Mouse (Mus musculus) forebrain, embryonic 16.5 days (tissue): ENCODE measurements around the gene Mindy3. TPM values are rescaled to one million over a fixed set of nuclear protein-coding genes. Genes with fewer than 3 reads are reported as not detected.
A peak's percentile ranks its signal among the peaks of the same experiment; 100 is the strongest.

Experiments used
- ATAC-seq: fragments of 200-750 bp; cut with Nextera tagmentation; 2 replicates; pipeline ENCODE4 v1.8.0; 2017; ENCODE audit warnings: mild to moderate bottlenecking, moderate library complexity
- H3K27ac ChIP-seq: fragments of 300-500 bp; sonication (generic); 2 replicates; pipeline ENCODE4 v1.5.1; 2014; ENCODE audit warnings: low read length, control low read depth
- H3K27me3 ChIP-seq: fragments of 300-500 bp; sonication (generic); replicated peaks from 2 replicates; pipeline ENCODE4 v1.6.1; 2014; ENCODE audit warnings: low read length; ENCODE audit not compliant: control insufficient read depth, insufficient read depth
- H3K36me3 ChIP-seq: fragments of 300-500 bp; sonication (generic); 2 replicates; pipeline ENCODE4 v1.6.1; 2014; ENCODE audit not compliant: control insufficient read depth, insufficient read depth
- H3K4me1 ChIP-seq: fragments of 300-500 bp; sonication (generic); replicated peaks from 2 replicates; pipeline ENCODE4 v1.6.1; 2014; ENCODE audit warnings: low read length; ENCODE audit not compliant: control insufficient read depth, insufficient read depth
- H3K4me2 ChIP-seq: fragments of 300-500 bp; sonication (generic); 2 replicates; pipeline ENCODE4 v1.6.1; 2014; ENCODE audit warnings: mild to moderate bottlenecking, low read length, control low read depth
- H3K4me3 ChIP-seq: fragments of 300-500 bp; sonication (generic); replicated peaks from 2 replicates; pipeline ENCODE4 v1.5.1; 2014; ENCODE audit warnings: mild to moderate bottlenecking, low read length, control low read depth
- H3K9ac ChIP-seq: fragments of 300-500 bp; sonication (generic); replicated peaks from 2 replicates; pipeline ENCODE4 v1.6.1; 2014; ENCODE audit warnings: low read depth, low read length, control low read depth
- H3K9me3 ChIP-seq: fragments of 300-500 bp; sonication (generic); 2 replicates; pipeline ENCODE4 v1.6.1; 2016; ENCODE audit warnings: low read length; ENCODE audit not compliant: control insufficient read depth
- WGBS: fragments of 180-500 bp; shearing (Covaris S2); extraction: QIAGEN DNeasy Blood & Tissue Kit; methylation state at CpG from one replicate; pipeline ENCODE4 v1.1.7; 2014; 5-methylcytosine and 5-hydroxymethylcytosine counted together
- polyA plus RNA-seq: library from polyadenylated mRNA; unstranded; fragments of >200 nt; fragmentation: Nextera tagmentation; extraction: Ambion mirVana; gene quantifications from 2 replicates; pipeline ENCODE4 v1.2.1, GENCODE M21; 2015

The Mindy3 gene
- polyA plus RNA-seq, 1 experiment from 2014 or later, result 40.5 TPM

DNA sequence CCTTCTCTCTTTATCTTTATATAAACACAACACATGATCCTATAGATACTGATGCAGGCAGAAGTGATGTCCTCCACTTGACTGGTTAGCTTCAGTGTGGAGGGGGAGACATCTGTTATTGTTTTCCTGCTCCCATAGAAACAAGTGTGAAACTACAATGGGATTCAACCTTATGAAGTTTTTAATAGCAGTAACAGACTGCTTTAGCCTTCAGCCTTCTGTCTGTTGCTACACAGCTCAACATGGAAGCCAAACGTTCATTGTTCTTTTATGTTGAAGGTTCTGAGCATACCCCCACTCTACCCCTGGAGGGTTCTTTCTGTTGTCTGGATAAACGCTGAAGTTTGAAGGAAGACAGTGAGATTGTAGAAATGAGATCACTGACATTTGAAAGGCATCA is 87.3 kb downstream of the Mindy3 start:
- no peak overlapping the region for H3K4me2 ChIP-seq
- H3K27ac ChIP-seq, result no peak overlapping the region
- peak; percentile 16; the same call in 1 of the 2 replicates for ATAC-seq
- H3K27me3 ChIP-seq, result no peaks in the 10 kb centered on the region
- no peaks in the 10 kb centered on the region for H3K36me3 ChIP-seq
- no peak overlapping the region for H3K4me3 ChIP-seq
- H3K9ac ChIP-seq, result no peak overlapping the region
- WGBS, result 58% methylated on average over 2 of the region's 2 CpGs
- no peaks in the 10 kb centered on the region for H3K9me3 ChIP-seq
- H3K4me1 ChIP-seq, result peaks cover 20% of the 10 kb centered on the region

DNA sequence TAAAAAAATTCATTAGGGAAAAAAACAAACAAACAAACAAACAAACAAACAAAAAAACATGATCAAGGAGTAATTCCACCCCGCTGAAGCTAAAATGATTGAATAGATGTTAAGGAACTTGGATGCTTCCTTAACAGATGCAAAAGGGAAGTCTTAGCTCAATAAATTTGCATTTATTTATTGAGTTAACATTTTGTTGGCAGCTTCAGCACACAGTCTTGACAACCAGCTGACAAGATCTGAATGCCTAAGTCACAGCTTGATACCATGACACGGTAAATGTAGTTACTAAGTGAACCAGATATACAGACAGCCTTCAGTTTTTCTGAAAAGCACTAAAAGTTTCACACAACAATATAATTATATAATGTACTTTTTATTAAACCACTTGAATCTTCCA is 89.7 kb downstream of the Mindy3 start:
- no peak overlapping the region for H3K4me2 ChIP-seq
- ATAC-seq, result peak; percentile 84
- peaks cover 20% of the 10 kb centered on the region for H3K4me1 ChIP-seq
- no peak overlapping the region for H3K27ac ChIP-seq
- no peak overlapping the region for H3K4me3 ChIP-seq
- no peak overlapping the region for H3K9ac ChIP-seq
- WGBS, result 16% methylated on average over 2 of the region's 2 CpGs
- H3K27me3 ChIP-seq, result no peaks in the 10 kb centered on the region
- H3K9me3 ChIP-seq, result 0 out of 2 replicates have a peak, but pooled peaks cover 2% of the 10 kb centered on the region
- H3K36me3 ChIP-seq, result no peaks in the 10 kb centered on the region

DNA sequence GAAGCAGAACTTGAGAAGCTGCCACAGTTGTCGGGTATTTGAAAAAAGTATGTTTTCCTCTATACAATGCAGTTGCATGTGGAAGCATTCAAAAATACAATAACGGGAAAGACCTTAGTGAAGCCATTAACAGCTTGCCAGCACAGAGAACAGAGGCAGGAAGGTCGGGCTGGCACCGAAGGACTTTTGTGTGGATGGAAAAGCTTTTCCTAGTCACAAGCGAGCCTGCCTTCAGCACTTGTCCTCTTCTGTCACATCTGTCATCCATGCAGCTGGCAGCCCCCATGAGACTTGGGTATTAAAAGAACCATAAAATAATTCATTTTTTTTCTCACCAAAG is 90.2 kb downstream of the Mindy3 start:
- no peak for ATAC-seq
- H3K4me3 ChIP-seq, result no peak overlapping the region
- no peaks in the 10 kb centered on the region for H3K36me3 ChIP-seq
- 0 out of 2 replicates have a peak, but pooled peaks cover 2% of the 10 kb centered on the region for H3K9me3 ChIP-seq
- no peak overlapping the region for H3K27ac ChIP-seq
- peak overlapping the region; percentile 11; the same call in 1 of the 2 replicates for H3K4me2 ChIP-seq
- peaks cover 20% of the 10 kb centered on the region for H3K4me1 ChIP-seq
- H3K9ac ChIP-seq, result no peak overlapping the region
- no peaks in the 10 kb centered on the region for H3K27me3 ChIP-seq
- WGBS, result 1% methylated on average over 5 of the region's 5 CpGs

DNA sequence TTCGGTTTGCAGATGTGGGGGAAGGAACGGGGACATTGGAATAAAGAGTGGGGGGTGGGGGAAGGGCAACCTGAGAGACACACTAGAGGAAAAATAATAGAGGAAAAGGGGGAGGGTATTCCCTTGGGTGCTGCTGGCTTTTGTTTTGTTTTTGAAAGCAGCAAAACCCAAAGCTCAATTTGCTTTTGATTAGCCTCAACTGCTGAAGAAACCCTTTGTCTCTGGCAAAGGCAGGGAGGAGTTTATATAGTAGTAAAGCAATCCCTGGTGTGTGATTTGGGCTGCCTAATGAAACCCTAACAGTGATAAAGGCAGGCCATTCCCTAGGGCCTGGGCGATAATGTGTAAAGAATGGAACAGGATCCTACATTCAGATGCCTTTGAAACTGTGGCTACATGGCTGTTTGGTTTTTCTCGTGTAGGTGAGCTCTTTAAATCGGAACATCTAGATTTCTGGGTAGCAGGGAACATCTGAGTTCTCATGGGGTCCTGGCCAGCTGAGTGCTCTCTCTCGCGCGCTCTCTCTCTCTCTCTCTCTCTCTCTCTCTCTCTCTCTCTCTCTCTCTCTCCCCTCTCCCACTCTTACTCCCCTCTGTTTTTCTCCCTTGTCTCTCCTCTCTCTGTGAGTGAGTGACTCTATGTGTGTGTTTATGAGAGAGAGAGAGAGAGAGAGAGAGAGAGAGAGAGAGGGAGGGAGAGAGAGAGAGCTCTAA is 90.8 kb downstream of the Mindy3 start:
- no peaks in the 10 kb centered on the region for H3K27me3 ChIP-seq
- no peaks in the 10 kb centered on the region for H3K36me3 ChIP-seq
- 0 out of 2 replicates have a peak, but pooled peaks cover 2% of the 10 kb centered on the region for H3K9me3 ChIP-seq
- H3K4me1 ChIP-seq, result peaks cover 20% of the 10 kb centered on the region
- whole genome bisulfite sequencing, result 7% methylated on average over 8 of the region's 8 CpGs
- H3K4me2 ChIP-seq, result peak overlapping the region; percentile 44; the same call in 1 of the 2 replicates
- H3K27ac ChIP-seq, result 0 out of 2 replicates have a peak overlapping the region, but pooled peaks have one; percentile 15
- ATAC-seq, result peak; percentile 24
- no peak overlapping the region for H3K4me3 ChIP-seq
- no peak overlapping the region for H3K9ac ChIP-seq

DNA sequence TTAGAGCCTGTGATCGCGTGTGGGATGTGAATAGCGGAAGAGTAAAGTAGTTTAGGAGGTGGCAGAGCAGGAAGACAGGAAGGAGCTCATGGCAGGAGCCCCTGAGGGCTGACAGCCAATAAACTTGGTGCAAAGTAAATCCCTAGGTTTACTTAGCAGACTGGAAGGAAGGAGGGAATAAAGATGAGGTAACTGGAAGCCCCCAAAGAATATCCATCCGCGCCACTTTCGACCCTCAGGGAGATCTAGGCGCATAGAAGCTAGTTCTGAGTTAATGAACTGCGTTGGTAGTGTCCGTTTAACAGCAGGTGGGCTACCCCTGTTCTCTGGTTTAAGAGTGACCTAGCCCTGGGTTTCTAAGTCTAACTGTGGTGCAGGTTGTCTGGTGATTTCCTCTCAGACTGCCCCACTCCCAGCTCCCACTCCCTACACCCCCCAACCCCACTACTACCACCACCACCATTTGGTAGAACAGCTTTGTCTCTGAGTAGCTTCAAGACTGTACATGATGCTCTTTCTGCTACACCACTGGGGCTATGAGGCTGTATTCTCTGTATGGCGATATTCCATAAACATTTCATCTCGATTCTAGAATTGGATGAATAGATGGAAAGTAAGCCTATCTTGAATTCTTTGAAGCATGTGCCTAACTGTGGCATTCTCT is 91.4 kb downstream of the Mindy3 start:
- Histone ChIP-seq H3K4me3 (peak overlapping the region; percentile 26), H3K4me2 (peak overlapping the region; percentile 44), H3K4me1 (peaks cover 20% of the 10 kb centered on the region), H3K9me3 (0 out of 2 replicates have a peak, but pooled peaks cover 2% of the 10 kb centered on the region), H3K36me3 (no peaks in the 10 kb centered on the region), H3K27me3 (no peaks in the 10 kb centered on the region), H3K27ac (no peak overlapping the region), H3K9ac (no peak overlapping the region)
- 25% methylated on average over 11 of the region's 11 CpGs for WGBS
- ATAC-seq, result peak; percentile 34; the same call in 1 of the 2 replicates

DNA sequence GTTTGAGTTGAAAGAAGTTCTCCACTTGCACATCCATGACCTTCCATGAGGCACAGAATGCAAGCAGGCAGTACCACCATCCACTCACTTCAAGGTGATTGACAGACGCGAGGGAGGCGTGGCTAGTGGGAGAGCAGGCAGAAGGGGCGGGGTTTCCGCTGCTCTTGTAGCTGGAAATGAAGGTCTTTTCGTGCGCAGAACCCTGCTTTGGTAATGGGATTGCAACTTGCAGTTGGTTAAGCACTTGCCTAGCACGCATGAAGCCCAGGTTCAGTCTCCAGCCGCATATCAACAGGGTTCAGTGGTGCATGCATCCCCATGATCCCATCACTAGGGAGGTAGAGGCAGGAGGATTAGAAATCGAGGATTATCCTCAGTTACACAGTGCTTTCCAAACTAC is 92.1 kb downstream of the Mindy3 start:
- ATAC-seq, result peak; percentile 45
- peak overlapping the region; percentile 26 for H3K4me3 ChIP-seq
- H3K27me3 ChIP-seq, result no peaks in the 10 kb centered on the region
- H3K4me1 ChIP-seq, result peaks cover 20% of the 10 kb centered on the region
- no peak overlapping the region for H3K27ac ChIP-seq
- peak overlapping the region; percentile 44 for H3K4me2 ChIP-seq
- 7% methylated on average over 10 of the region's 10 CpGs for WGBS
- H3K9me3 ChIP-seq, result 0 out of 2 replicates have a peak, but pooled peaks cover 2% of the 10 kb centered on the region
- H3K9ac ChIP-seq, result no peak overlapping the region
- no peaks in the 10 kb centered on the region for H3K36me3 ChIP-seq

DNA sequence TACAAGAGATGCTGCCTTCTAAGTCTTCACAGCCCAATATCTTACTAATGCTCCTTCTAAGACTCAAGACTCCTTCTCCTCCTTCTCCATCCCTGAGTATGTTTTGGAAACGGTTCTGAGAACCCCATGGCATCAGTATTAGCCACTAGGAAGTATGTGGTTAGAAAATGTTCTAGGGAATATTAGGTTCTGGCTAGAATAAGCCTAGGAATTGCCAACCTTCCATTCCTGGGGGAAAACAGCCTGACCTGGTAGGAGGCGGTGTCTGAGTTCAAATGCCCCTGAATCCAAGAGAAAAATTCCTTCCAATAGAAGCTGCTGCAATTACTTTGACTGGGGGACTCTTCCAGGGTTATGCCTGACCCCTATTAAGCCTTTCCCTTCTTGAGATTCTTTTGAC is 93.4 kb downstream of the Mindy3 start:
- peaks cover 20% of the 10 kb centered on the region for H3K4me1 ChIP-seq
- ATAC-seq, result no peak
- H3K36me3 ChIP-seq, result no peaks in the 10 kb centered on the region
- no peak overlapping the region for H3K4me2 ChIP-seq
- H3K27me3 ChIP-seq, result no peaks in the 10 kb centered on the region
- 0 out of 2 replicates have a peak, but pooled peaks cover 2% of the 10 kb centered on the region for H3K9me3 ChIP-seq
- no peak overlapping the region for H3K4me3 ChIP-seq
- 84% methylated on average over 2 of the region's 2 CpGs for WGBS
- no peak overlapping the region for H3K9ac ChIP-seq
- H3K27ac ChIP-seq, result no peak overlapping the region

DNA sequence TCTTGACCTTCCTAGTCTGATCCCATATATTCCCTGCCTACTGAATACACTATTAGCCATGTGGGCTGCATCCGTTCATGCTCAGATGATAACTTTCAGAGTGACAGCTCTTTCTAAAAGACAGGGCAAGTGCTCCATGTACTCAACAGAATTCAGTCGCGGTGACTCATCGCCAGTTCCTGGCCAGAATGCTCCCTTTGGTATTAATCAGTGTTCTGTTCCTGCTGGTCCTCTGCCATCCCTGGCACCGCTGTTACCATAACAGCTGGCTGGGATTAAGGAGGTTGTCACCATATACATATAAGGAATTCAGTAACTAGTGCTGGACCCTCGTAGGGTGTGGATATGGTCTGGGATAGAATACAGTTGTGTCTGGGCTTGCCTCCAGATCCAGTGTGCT is 93.9 kb downstream of the Mindy3 start:
- H3K27ac ChIP-seq, result no peak overlapping the region
- H3K9ac ChIP-seq, result no peak overlapping the region
- no peaks in the 10 kb centered on the region for H3K27me3 ChIP-seq
- WGBS, result 80% methylated on average over 6 of the region's 6 CpGs
- H3K4me3 ChIP-seq, result no peak overlapping the region
- H3K4me2 ChIP-seq, result no peak overlapping the region
- peaks cover 20% of the 10 kb centered on the region for H3K4me1 ChIP-seq
- H3K36me3 ChIP-seq, result no peaks in the 10 kb centered on the region
- ATAC-seq, result no peak
- H3K9me3 ChIP-seq, result 0 out of 2 replicates have a peak, but pooled peaks cover 2% of the 10 kb centered on the region

DNA sequence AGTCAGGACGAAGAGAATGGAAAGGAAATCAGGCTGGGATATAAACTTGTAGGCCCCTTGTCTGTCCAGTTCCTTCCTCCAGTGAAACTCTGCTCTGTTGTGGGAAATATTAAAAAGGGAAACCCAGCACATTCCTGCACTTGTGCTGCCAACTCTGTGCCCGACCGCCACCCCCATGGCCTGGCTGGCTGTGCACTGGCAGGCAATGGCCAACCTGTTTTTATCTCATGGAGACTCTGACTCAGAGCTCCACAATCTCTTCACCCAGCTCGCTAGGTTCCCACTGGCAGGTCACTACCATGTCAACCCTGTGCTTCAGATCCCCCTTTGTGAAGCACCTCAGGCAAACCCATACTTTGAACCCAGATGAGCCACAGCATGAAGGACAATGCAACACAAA is 98.4 kb downstream of the Mindy3 start:
- H3K27ac ChIP-seq, result no peak overlapping the region
- no peaks in the 10 kb centered on the region for H3K4me1 ChIP-seq
- no peak overlapping the region for H3K4me3 ChIP-seq
- H3K9ac ChIP-seq, result no peak overlapping the region
- no peak for ATAC-seq
- H3K36me3 ChIP-seq, result no peaks in the 10 kb centered on the region
- no peak overlapping the region for H3K4me2 ChIP-seq
- 88% methylated on average over 4 of the region's 4 CpGs for WGBS
- H3K27me3 ChIP-seq, result no peaks in the 10 kb centered on the region
- 0 out of 2 replicates have a peak, but pooled peaks cover 2% of the 10 kb centered on the region for H3K9me3 ChIP-seq
